Comparison of ENCODE assay signal across 25 mouse cellular contexts in genomic region chr1:91715791-91716190, GRCm38 (mm10).
DNase-seq lines count a peak whose midpoint lies in the region; ATAC-seq lines count a peak whose summit lies in the region.
"Had no signal": no experiment of that assay in that cellular context is flagged by ENCODE, and none has a peak within 500 bp of the region (broad histone marks: within the 10 kb centered on the region; RNA-seq: fewer than 3 reads in every experiment).

No protein-coding gene starts in this region.

- H3K4me3 ChIP-seq in liver, embryonic 11.5 days (ENCODE audit: low read depth, low read length): no peak overlapping the region
- H3K4me3 ChIP-seq in liver, embryonic 12.5 days: no peak overlapping the region
- no peak overlapping the region for H3K4me3 ChIP-seq in limb, embryonic 15.5 days
- H3K4me3 ChIP-seq: embryonic facial prominence, embryonic 13.5 days; left cerebral cortex, adult 2 months; midbrain, embryonic 15.5 days; neural tube, embryonic 12.5 days had no signal

- peak; percentile 16 for DNase-seq in liver, embryonic 11.5 days (ENCODE audit: low spot score)
- peak; percentile 17 for DNase-seq in urinary bladder, adult 2 months (ENCODE audit: low spot score)
- no peak for DNase-seq in urinary bladder, postnatal 25 days (ENCODE audit: low spot score)
- DNase-seq in embryo, embryonic 10 days (ENCODE audit: low spot score): no peak
- DNase-seq in cerebellum, adult 18-20 months: no peak
- DNase-seq: adrenal gland, adult 2 months; cerebellum, adult 11-12 months; cerebellum, postnatal 14 days; gastrocnemius, postnatal 14 days; heart, adult 18-20 months; heart, postnatal 4 days; kidney, adult 8-10 months; kidney, postnatal 10 days; right cerebral cortex, postnatal 14 days; spleen, adult 18-20 months; thymus, adult 18-20 months had no signal

- no peak overlapping the region for H3K9ac ChIP-seq in liver, embryonic 11.5 days (ENCODE audit: low read depth, low read length)
- H3K9ac ChIP-seq in liver, embryonic 12.5 days: no peak overlapping the region
- H3K9ac ChIP-seq in limb, embryonic 15.5 days: no peak overlapping the region
- H3K9ac ChIP-seq: embryonic facial prominence, embryonic 13.5 days; hindbrain, embryonic 14.5 days; midbrain, embryonic 15.5 days; neural tube, embryonic 12.5 days had no signal

- no peaks in the 10 kb centered on the region for H3K9me3 ChIP-seq in liver, embryonic 11.5 days (ENCODE audit: control insufficient read depth, low read length)
- no peaks in the 10 kb centered on the region for H3K9me3 ChIP-seq in liver, embryonic 12.5 days (replicated peaks)
- no peaks in the 10 kb centered on the region for H3K9me3 ChIP-seq in limb, embryonic 15.5 days
- H3K9me3 ChIP-seq: embryonic facial prominence, embryonic 13.5 days; midbrain, embryonic 15.5 days; neural tube, embryonic 12.5 days had no signal

- WGBS in liver, embryonic 11.5 days: 71% methylated on average over 2 of the region's 2 CpGs
- 66% methylated on average over 2 of the region's 2 CpGs for WGBS in liver, embryonic 12.5 days (ENCODE audit: insufficient replicate concordance)
- 60% methylated on average over 2 of the region's 2 CpGs for WGBS in limb, embryonic 15.5 days

- H3K36me3 ChIP-seq in liver, embryonic 11.5 days (ENCODE audit: control insufficient read depth, insufficient read depth, low read length): no peaks in the 10 kb centered on the region
- no peaks in the 10 kb centered on the region for H3K36me3 ChIP-seq in liver, embryonic 12.5 days
- H3K36me3 ChIP-seq in limb, embryonic 15.5 days: no peaks in the 10 kb centered on the region
- H3K36me3 ChIP-seq: embryonic facial prominence, embryonic 13.5 days; midbrain, embryonic 15.5 days; neural tube, embryonic 12.5 days had no signal

- H3K27ac ChIP-seq in liver, embryonic 11.5 days (ENCODE audit: low read depth, low read length): no peak overlapping the region
- H3K27ac ChIP-seq in liver, embryonic 12.5 days: no peak overlapping the region
- peak overlapping the region; percentile 85 for H3K27ac ChIP-seq in limb, embryonic 15.5 days
- H3K27ac ChIP-seq: hindbrain, embryonic 14.5 days; left cerebral cortex, adult 2 months; macrophage; midbrain, embryonic 15.5 days; neural tube, embryonic 12.5 days had no signal

- ATAC-seq in liver, embryonic 11.5 days (replicated peaks; ENCODE audit: low FRiP score): no peak
- ATAC-seq in liver, embryonic 12.5 days: no peak
- ATAC-seq in limb, embryonic 15.5 days (ENCODE audit: insufficient number of reproducible peaks, low FRiP score, low TSS enrichment, low read depth): no peak
- ATAC-seq: forebrain, embryonic 14.5 days; midbrain, embryonic 15.5 days had no signal

- no peak overlapping the region for H3K4me2 ChIP-seq in liver, embryonic 11.5 days
- no peak overlapping the region for H3K4me2 ChIP-seq in liver, embryonic 12.5 days
- H3K4me2 ChIP-seq in limb, embryonic 15.5 days: no peak overlapping the region
- H3K4me2 ChIP-seq: embryonic facial prominence, embryonic 13.5 days; hindbrain, embryonic 14.5 days; midbrain, embryonic 15.5 days; neural tube, embryonic 12.5 days had no signal

- no peaks in the 10 kb centered on the region for H3K27me3 ChIP-seq in liver, embryonic 11.5 days (replicated peaks; ENCODE audit: control insufficient read depth, insufficient read depth, low read length)
- no peaks in the 10 kb centered on the region for H3K27me3 ChIP-seq in liver, embryonic 12.5 days (replicated peaks)
- H3K27me3 ChIP-seq in limb, embryonic 15.5 days: no peaks in the 10 kb centered on the region
- H3K27me3 ChIP-seq: embryonic facial prominence, embryonic 13.5 days; midbrain, embryonic 15.5 days; neural tube, embryonic 12.5 days had no signal

- H3K4me1 ChIP-seq in liver, embryonic 11.5 days (replicated peaks; ENCODE audit: control insufficient read depth, insufficient read depth, low read length): no peaks in the 10 kb centered on the region
- H3K4me1 ChIP-seq in liver, embryonic 12.5 days: no peaks in the 10 kb centered on the region
- peaks cover 24% of the 10 kb centered on the region for H3K4me1 ChIP-seq in limb, embryonic 15.5 days
- H3K4me1 ChIP-seq: midbrain, embryonic 15.5 days; neural tube, embryonic 12.5 days had no signal

Comparison
In these comparisons a context has a peak if more than half of its experiments do, and no peak if none do; other contexts are left out.
1. DNase-seq: peak in liver, embryonic 11.5 days (single experiment) and urinary bladder, adult 2 months (single experiment); none in urinary bladder, postnatal 25 days (single experiment), embryo, embryonic 10 days (single experiment) and cerebellum, adult 18-20 months (0 of 2).